Mouse (Mus musculus) lung, postnatal 0 days (tissue): ENCODE measurements around the gene Olfr12.

Source experiments
- CTCF ChIP-seq: IDR thresholded peaks from 2 replicates; pipeline ENCODE4 v1.5.1; 2016; ENCODE audit warnings: antibody characterized with exemption, mild to moderate bottlenecking
- EP300 ChIP-seq: IDR thresholded peaks from 2 replicates; pipeline ENCODE4 v1.6.1; 2016; ENCODE audit warnings: antibody characterized with exemption, mild to moderate bottlenecking, control low read depth

GRCm38 (mm10) chr1:92618360-92618759, 772 bp downstream of the Olfr12 start:
- TF ChIP-seq CTCF (no peak), EP300 (no peak)
